Mouse (Mus musculus) neural tube, embryonic 15.5 days (tissue): Measurements from ENCODE around the gene Arhgap42. TPM values are rescaled to one million over a fixed set of nuclear protein-coding genes. Genes with fewer than 3 reads are reported as not detected.

Experiments used
- ATAC-seq: fragments of 200-750 bp; cut with Nextera tagmentation; 2 replicates; pipeline ENCODE4 v1.8.0; 2017; ENCODE audit warnings: mild to moderate bottlenecking, moderate TSS enrichment, moderate library complexity; ENCODE audit not compliant: low FRiP score
- H3K27ac ChIP-seq: fragments of 300-500 bp; sonication (generic); replicated peaks from 2 replicates; pipeline ENCODE4 v1.5.1; 2015; ENCODE audit warnings: mild to moderate bottlenecking, inconsistent platforms
- H3K27me3 ChIP-seq: fragments of 300-500 bp; sonication (generic); replicated peaks from 2 replicates; pipeline ENCODE4 v1.6.1; 2015; ENCODE audit warnings: inconsistent platforms
- H3K36me3 ChIP-seq: fragments of 300-500 bp; sonication (generic); 2 replicates; pipeline ENCODE4 v1.6.1; 2015; ENCODE audit warnings: inconsistent platforms
- H3K4me1 ChIP-seq: fragments of 300-500 bp; sonication (generic); 2 replicates; pipeline ENCODE4 v1.6.1; 2015; ENCODE audit warnings: inconsistent platforms
- H3K4me2 ChIP-seq: fragments of 300-500 bp; sonication (generic); 2 replicates; pipeline ENCODE4 v1.6.1; 2015; ENCODE audit warnings: inconsistent platforms, mild to moderate bottlenecking, moderate library complexity
- H3K4me3 ChIP-seq: fragments of 300-500 bp; sonication (generic); replicated peaks from 2 replicates; pipeline ENCODE4 v1.5.1; 2015; ENCODE audit warnings: mild to moderate bottlenecking, inconsistent platforms
- H3K9ac ChIP-seq: fragments of 300-500 bp; sonication (generic); replicated peaks from 2 replicates; pipeline ENCODE4 v1.6.1; 2015; ENCODE audit warnings: mild to moderate bottlenecking, inconsistent platforms
- H3K9me3 ChIP-seq: fragments of 300-500 bp; sonication (generic); replicated peaks from 2 replicates; pipeline ENCODE4 v1.6.1; 2016; ENCODE audit warnings: inconsistent platforms
- WGBS: fragments of 180-500 bp; shearing (Covaris S2); methylation state at CpG from one replicate; pipeline ENCODE4 v1.1.7; 2015; ENCODE audit warnings: mixed read lengths; 5-methylcytosine and 5-hydroxymethylcytosine counted together
- polyA plus RNA-seq: library from polyadenylated mRNA; unstranded; fragments of >200 nt; fragmentation: Nextera tagmentation; extraction: Ambion mirVana; gene quantifications from 2 replicates; pipeline ENCODE4 v1.2.1, GENCODE M21; 2015

The Arhgap42 gene
- polyA plus RNA-seq, 1 experiment from 2014 or later, result 17.0 TPM

GRCm38 (mm10) chr9:9128996-9129694 lies 109.8 kb downstream of the Arhgap42 start:
- Histone ChIP-seq H3K27ac (no peak overlapping the region), H3K4me3 (no peak overlapping the region), H3K9ac (no peak overlapping the region), H3K36me3 (no peaks in the 10 kb centered on the region), H3K9me3 (no peaks in the 10 kb centered on the region), H3K4me1 (peaks cover 2% of the 10 kb centered on the region; the same call in 1 of the 2 replicates), H3K27me3 (no peaks in the 10 kb centered on the region), H3K4me2 (no peak overlapping the region)
- 93% methylated on average over 4 of the region's 4 CpGs for WGBS
- no peak for ATAC-seq

DNA sequence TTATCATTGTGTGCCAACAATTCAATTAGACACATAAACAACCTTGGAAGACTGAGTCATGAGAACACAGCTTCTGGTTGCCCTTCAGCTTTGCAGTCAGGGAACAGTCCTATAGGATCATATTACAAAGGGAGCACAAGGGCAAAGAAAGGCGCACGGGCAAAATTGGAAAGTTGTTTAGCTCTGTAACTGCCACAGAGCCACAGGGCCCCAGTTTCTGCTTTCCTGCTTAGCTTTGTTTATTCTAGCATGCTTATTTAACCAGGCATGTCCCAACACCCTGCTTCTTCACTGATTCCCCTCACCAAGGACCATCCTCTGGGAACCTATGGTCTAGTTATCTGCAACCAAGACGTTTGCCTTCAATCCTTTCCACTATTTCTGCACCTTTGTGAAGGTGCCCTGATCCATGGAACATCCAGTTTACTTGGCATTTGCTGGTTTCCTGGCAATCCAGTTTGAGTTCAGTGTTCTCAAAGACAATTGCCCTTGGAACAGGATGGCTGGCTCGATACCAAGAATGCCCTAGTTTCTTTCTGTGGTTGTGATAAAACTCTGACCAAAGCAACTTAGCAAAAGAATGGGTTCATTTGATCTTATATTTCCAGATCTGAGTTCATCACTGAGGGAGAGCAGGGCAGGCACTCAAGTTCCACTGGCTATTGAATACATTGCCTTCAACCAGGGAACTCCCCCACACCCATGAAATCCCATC lies 111.7 kb downstream of the Arhgap42 start:
- Histone ChIP-seq H3K27ac (no peak overlapping the region), H3K9me3 (no peaks in the 10 kb centered on the region), H3K4me3 (no peak overlapping the region), H3K36me3 (no peaks in the 10 kb centered on the region), H3K4me2 (no peak overlapping the region), H3K27me3 (no peaks in the 10 kb centered on the region), H3K4me1 (peaks cover 2% of the 10 kb centered on the region; the same call in 1 of the 2 replicates), H3K9ac (no peak overlapping the region)
- no peak for ATAC-seq
- 49% methylated on average over 4 of the region's 4 CpGs for WGBS

DNA sequence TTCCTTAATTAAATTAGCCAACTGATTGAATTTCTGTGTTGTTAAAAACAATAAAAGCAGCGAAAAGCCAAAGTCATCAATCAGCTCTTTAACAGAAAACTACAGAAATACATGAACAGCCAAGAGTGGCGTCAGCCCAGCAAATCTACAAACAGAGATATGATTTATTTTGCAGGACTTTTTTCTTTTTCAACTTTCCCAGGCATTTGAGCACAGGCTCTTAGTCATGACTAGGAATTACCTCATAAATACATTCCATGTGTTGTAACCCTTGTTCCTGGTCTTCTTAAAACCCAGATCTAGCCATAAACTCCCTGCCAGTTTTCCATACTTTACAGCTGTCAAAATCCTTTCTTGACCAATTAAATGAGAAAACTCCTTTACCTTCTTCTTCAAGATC lies 114.7 kb downstream of the Arhgap42 start:
- no peak overlapping the region for H3K4me2 ChIP-seq
- ATAC-seq, result no peak
- peaks cover 2% of the 10 kb centered on the region; the same call in 1 of the 2 replicates for H3K4me1 ChIP-seq
- H3K27ac ChIP-seq, result no peak overlapping the region
- no peaks in the 10 kb centered on the region for H3K36me3 ChIP-seq
- H3K27me3 ChIP-seq, result no peaks in the 10 kb centered on the region
- no peak overlapping the region for H3K9ac ChIP-seq
- no peak overlapping the region for H3K4me3 ChIP-seq
- WGBS, result 76% methylated on average over 2 of the region's 2 CpGs
- H3K9me3 ChIP-seq, result no peaks in the 10 kb centered on the region

DNA sequence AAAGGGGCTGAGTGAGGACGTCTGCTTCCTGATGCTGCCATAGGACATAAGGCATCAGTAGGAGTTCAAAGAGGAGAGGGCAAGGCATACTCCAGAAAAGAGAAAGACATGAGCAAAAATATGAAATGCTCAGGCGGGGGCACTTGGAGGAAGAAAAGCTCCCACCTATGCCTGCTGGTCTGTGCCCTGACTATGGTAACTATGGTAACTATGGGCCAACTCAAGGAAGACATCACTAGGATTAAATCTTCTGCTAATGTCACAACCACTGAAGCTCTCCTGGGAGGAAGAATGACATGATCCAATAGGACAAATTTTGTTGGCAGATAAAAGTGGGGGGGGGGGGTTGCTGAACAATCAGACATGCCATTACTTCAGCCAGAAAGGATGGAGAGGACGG lies 124.6 kb downstream of the Arhgap42 start:
- Histone ChIP-seq H3K4me2 (no peak overlapping the region), H3K27me3 (no peaks in the 10 kb centered on the region), H3K9ac (no peak overlapping the region), H3K27ac (no peak overlapping the region), H3K4me1 (no peaks in the 10 kb centered on the region), H3K9me3 (no peaks in the 10 kb centered on the region), H3K36me3 (no peaks in the 10 kb centered on the region), H3K4me3 (no peak overlapping the region)
- WGBS, result 79% methylated on average over 3 of the region's 3 CpGs
- ATAC-seq, result no peak

GRCm38 (mm10) chr9:9113847-9114246 lies 125.1 kb downstream of the Arhgap42 start:
- H3K4me2 ChIP-seq, result no peak overlapping the region
- no peaks in the 10 kb centered on the region for H3K36me3 ChIP-seq
- H3K27ac ChIP-seq, result no peak overlapping the region
- H3K4me1 ChIP-seq, result no peaks in the 10 kb centered on the region
- H3K9ac ChIP-seq, result no peak overlapping the region
- 92% methylated on average over 1 of the region's 1 CpGs for WGBS
- ATAC-seq, result no peak
- no peaks in the 10 kb centered on the region for H3K9me3 ChIP-seq
- no peak overlapping the region for H3K4me3 ChIP-seq
- no peaks in the 10 kb centered on the region for H3K27me3 ChIP-seq

GRCm38 (mm10) chr9:9112921-9113320 lies 126.0 kb downstream of the Arhgap42 start:
- 82% methylated on average over 4 of the region's 4 CpGs for WGBS
- H3K27me3 ChIP-seq, result no peaks in the 10 kb centered on the region
- H3K27ac ChIP-seq, result no peak overlapping the region
- H3K9ac ChIP-seq, result no peak overlapping the region
- no peak overlapping the region for H3K4me2 ChIP-seq
- H3K4me1 ChIP-seq, result no peaks in the 10 kb centered on the region
- no peaks in the 10 kb centered on the region for H3K9me3 ChIP-seq
- no peak for ATAC-seq
- H3K36me3 ChIP-seq, result no peaks in the 10 kb centered on the region
- no peak overlapping the region for H3K4me3 ChIP-seq

GRCm38 (mm10) chr9:9107697-9108096 lies 131.2 kb downstream of the Arhgap42 start:
- Histone ChIP-seq H3K27me3 (no peaks in the 10 kb centered on the region), H3K4me2 (no peak overlapping the region)
- no peak for ATAC-seq

GRCm38 (mm10) chr9:9104761-9105160 lies 134.1 kb downstream of the Arhgap42 start:
- Histone ChIP-seq H3K27ac (no peak overlapping the region), H3K4me1 (no peaks in the 10 kb centered on the region), H3K4me2 (no peak overlapping the region), H3K4me3 (no peak overlapping the region), H3K9ac (no peak overlapping the region), H3K9me3 (no peaks in the 10 kb centered on the region), H3K27me3 (no peaks in the 10 kb centered on the region), H3K36me3 (no peaks in the 10 kb centered on the region)
- ATAC-seq, result no peak
- 62% methylated on average over 3 of the region's 3 CpGs for WGBS

More at GRCm38 (mm10) chr9:9107697-9108096, 131.2 kb downstream of the Arhgap42 start:
- no peak overlapping the region for H3K9ac ChIP-seq
- H3K9me3 ChIP-seq, result no peaks in the 10 kb centered on the region
- H3K4me1 ChIP-seq, result no peaks in the 10 kb centered on the region
- H3K36me3 ChIP-seq, result no peaks in the 10 kb centered on the region
- no peak overlapping the region for H3K27ac ChIP-seq
- no peak overlapping the region for H3K4me3 ChIP-seq

- Histone ChIP-seq H3K27ac (no peak overlapping the region), H3K4me3 (no peak overlapping the region), H3K9me3 (no peaks in the 10 kb centered on the region), H3K36me3 (no peaks in the 10 kb centered on the region), H3K9ac (no peak overlapping the region), H3K4me2 (no peak overlapping the region), H3K4me1 (no peaks in the 10 kb centered on the region), H3K27me3 (no peaks in the 10 kb centered on the region)
- 94% methylated on average over 2 of the region's 2 CpGs for WGBS
- ATAC-seq, result no peak
Observed at GRCm38 (mm10) chr9:9102158-9102514, 136.8 kb downstream of the Arhgap42 start.

- no peak overlapping the region for H3K4me3 ChIP-seq
- H3K9me3 ChIP-seq, result no peaks in the 10 kb centered on the region
- no peaks in the 10 kb centered on the region for H3K27me3 ChIP-seq
- H3K27ac ChIP-seq, result no peak overlapping the region
- H3K4me1 ChIP-seq, result no peaks in the 10 kb centered on the region
- H3K4me2 ChIP-seq, result no peak overlapping the region
- H3K9ac ChIP-seq, result no peak overlapping the region
- WGBS, result 67% methylated on average over 12 of the region's 12 CpGs
- no peak for ATAC-seq
- H3K36me3 ChIP-seq, result no peaks in the 10 kb centered on the region
Observed at GRCm38 (mm10) chr9:9101482-9102157, 137.3 kb downstream of the Arhgap42 start.

DNA sequence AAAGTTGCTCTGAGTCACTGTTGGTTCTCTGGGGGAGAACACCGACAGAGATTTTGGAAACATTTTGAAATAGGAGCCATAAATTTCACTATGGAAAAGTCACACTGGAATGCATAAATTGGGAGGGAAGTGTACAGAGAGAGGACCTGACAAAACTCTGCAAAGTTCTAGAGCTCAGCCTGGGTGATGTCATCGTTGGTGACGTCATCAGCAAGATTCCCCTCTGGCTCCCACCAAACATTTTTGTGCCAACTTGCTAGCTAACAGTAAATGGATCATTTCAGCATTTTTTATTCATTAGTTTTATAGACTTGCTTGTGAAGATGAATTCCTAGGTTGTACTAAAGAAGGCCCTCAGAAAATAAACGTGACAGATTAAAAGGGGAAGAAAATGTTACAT lies 137.8 kb downstream of the Arhgap42 start:
- Histone ChIP-seq H3K4me3 (no peak overlapping the region), H3K27me3 (no peaks in the 10 kb centered on the region), H3K36me3 (no peaks in the 10 kb centered on the region), H3K27ac (no peak overlapping the region), H3K4me2 (no peak overlapping the region), H3K9me3 (no peaks in the 10 kb centered on the region), H3K4me1 (no peaks in the 10 kb centered on the region), H3K9ac (no peak overlapping the region)
- no peak for ATAC-seq
- 82% methylated on average over 4 of the region's 4 CpGs for WGBS

GRCm38 (mm10) chr9:9097835-9098234 lies 141.1 kb downstream of the Arhgap42 start:
- no peaks in the 10 kb centered on the region for H3K27me3 ChIP-seq
- ATAC-seq, result no peak
- H3K4me3 ChIP-seq, result no peak overlapping the region
- H3K4me2 ChIP-seq, result no peak overlapping the region
- WGBS, result 93% methylated on average over 4 of the region's 4 CpGs
- no peaks in the 10 kb centered on the region for H3K9me3 ChIP-seq
- H3K4me1 ChIP-seq, result no peaks in the 10 kb centered on the region
- no peak overlapping the region for H3K27ac ChIP-seq
- no peaks in the 10 kb centered on the region for H3K36me3 ChIP-seq
- no peak overlapping the region for H3K9ac ChIP-seq
